Mouse (Mus musculus): ENCODE results near the gene Prrx2. TPM values are rescaled to one million over a fixed set of nuclear protein-coding genes. Genes with fewer than 3 reads are reported as not detected.

Gene Prrx2
- total RNA-seq (2023) = under 1 TPM in 1 of 2 experiments, not detected in 1; 0.44 TPM

GRCm38 (mm10) chr2:30834373-30835022 is at the start of gene Prrx2:
Gene Prrx2, plus strand, starts transcription at chr2:30834972.

GRCm38 (mm10) chr2:30803604-30804003 is 31.2 kb upstream of the Prrx2 start, which contains the start of gene 1700001O22Rik:
Gene 1700001O22Rik, minus strand, starts transcription at chr2:30803661.

DNA sequence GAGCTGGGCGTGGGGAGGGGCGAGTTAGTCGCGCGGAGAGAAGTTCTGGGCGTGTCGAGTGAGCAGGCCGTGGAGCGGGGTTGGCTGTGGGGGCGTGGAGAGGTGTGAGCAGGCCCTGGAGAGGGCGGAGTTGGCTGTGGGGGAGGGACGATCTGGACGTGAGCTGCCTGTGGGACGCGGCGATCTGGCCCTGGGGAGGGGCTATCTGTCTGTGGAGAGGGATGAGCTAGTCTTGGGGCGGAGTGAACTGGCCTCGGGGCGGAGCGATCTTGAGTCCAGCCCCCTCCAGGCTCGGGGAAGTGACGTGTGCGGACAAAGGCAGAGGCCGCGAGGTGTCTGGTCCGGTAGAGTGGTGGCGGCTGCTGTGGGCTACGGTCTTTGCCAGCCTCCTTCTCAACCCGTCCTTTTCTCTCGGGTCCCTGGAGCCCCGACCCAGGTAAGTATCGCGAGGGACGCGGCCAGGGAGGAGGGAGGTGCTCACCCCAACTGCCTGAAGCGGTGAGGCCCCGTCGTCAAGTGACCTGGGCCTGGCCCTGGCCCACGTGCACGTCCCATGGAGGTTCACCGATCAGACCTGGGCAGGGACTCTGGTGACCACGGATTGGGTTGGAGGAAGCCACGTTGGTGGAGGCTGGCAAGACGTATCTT is 27.0 kb upstream of the Prrx2 start, which contains the start of gene Ntmt1:
Gene Ntmt1 (plus strand): TSS at position 179 of the 648 bp plus-strand sequence.

DNA sequence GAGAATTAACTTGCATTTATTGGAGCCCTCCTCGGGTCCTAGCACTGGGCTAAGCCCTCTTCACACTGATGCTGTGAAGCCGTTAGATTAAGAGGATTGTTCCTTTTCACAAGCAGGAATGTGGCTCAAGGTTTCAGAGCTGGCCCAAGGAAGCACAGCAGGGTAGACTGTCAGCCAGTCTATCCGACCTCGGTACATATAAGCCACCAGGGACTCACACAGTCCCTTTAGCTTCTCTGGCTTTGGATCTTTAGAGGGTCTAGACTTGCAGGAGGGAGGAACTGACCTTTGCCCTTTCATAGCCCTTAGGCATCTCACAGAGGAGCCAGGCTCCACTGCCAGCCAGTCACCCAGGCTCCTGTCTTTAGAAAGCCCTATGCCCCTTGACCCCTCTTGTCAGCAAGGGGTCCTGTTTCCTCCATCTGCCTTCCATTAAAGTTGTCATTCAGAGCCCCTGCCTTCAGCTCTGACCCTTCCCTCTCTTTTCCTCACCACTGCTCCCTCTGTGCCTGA is 4.4 kb upstream of the Prrx2 start, which contains the start of gene Asb6:
Gene Asb6 (minus strand): TSS at position 51 of the 513 bp plus-strand sequence.

DNA sequence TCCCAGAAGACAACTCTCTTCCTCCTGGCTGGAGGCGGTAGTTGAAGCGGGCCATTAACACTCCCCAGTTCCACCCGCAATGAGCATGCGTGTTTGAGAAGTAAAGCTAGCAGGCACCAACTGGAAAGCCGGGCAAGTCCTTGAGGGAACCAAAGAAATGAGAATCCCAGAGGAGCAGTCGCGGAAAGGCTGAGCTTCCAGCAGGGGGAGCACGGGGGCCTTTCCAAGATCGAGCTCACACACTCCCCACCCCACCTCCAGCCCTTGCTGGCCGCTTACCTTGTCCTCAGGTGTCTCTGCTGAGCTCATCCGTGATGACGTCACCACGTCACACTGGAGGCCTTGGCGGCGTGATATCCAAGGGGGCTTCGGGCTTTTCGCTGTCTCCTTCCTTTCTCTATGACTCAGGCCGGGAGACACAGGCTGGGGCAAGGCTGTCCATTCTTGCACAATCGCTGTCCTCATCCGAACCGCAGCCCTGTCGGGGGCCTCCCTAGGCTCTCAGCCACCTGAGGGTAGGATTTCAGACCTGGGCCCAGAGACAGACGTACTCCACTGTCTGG is 94.8 kb downstream of the Prrx2 start, which contains the start of gene Ptges:
Gene Ptges (minus strand): TSS at position 381 of the 563 bp plus-strand sequence.

Other genes starting within 250 kb of the Prrx2 start
- 1 to 10 TPM; 1.9 to 9.0 TPM for gene Cstad, start 239.9 kb upstream of the Prrx2 start, total RNA-seq (2023)
- not detected for gene 1700001O22Rik, start 31.3 kb upstream of the Prrx2 start, total RNA-seq (2023)
- gene Ntmt1, start 27.1 kb upstream of the Prrx2 start, total RNA-seq (2023) = 10 to 100 TPM; 32.5 to 35.7 TPM
- 10 to 100 TPM; 36.1 to 38.8 TPM for gene Asb6, start 4.6 kb upstream of the Prrx2 start, total RNA-seq (2023)
- gene Ptges, start 94.9 kb downstream of the Prrx2 start, total RNA-seq (2023) = not detected
- gene Tor1b, start 118.0 kb downstream of the Prrx2 start, total RNA-seq (2023) = 10 to 100 TPM; 55.9 to 67.6 TPM
- 10 to 100 TPM; 45.7 to 54.5 TPM for gene Tor1a, start 133.0 kb downstream of the Prrx2 start, total RNA-seq (2023)
- gene BC005624, start 147.2 kb downstream of the Prrx2 start, total RNA-seq (2023) = 100 to 1,000 TPM; 113 to 118 TPM
- 10 to 100 TPM; 20.3 to 27.3 TPM for gene Usp20, start 147.3 kb downstream of the Prrx2 start, total RNA-seq (2023)

Data from B cell, adult 67 days (primary cell).